Comparison of ENCODE assay signal across 8 mouse cellular contexts in the genomic region with DNA sequence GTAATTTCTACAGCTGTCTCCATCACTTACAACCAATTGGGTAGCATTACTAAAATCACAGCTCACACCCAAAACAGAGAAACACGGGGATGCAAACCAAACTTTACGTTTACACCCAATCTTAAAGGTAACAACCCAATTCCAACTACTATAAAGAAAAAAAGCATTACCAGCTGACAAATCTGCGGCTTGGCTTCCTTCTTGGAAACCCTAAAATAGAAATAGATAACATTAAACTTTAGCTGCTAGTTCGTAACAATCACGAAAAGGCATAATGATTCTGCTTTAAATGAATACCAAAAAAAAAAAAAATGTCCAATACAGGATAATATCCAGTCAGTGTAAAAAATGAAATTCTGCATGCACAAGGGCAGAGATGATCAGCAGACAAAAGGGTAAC. TPM values are rescaled to one million over a fixed set of nuclear protein-coding genes. Genes with fewer than 3 reads are reported as not detected.
DNase-seq lines count a peak whose midpoint lies in the region; ATAC-seq and TF ChIP-seq lines count a peak whose summit lies in the region.

No protein-coding gene starts in this region.

- no peaks in the 10 kb centered on the region for H3K27me3 ChIP-seq in thymus, adult 2 months (ENCODE audit: control insufficient read depth, insufficient read depth, low read length)
- peaks cover 1% of the 10 kb centered on the region; the same call in 1 of the 2 replicates for H3K27me3 ChIP-seq in liver, embryonic 12.5 days (replicated peaks)

- peak overlapping the region; percentile 86 for H3K4me2 ChIP-seq in liver, embryonic 12.5 days

- DNase-seq in gastrocnemius, adult 2 months, result no peak
- no peak for DNase-seq in gastrocnemius, postnatal 4 days (ENCODE audit: low spot score in 2 of 2)
- no peak for DNase-seq in thymus, adult 2 months
- DNase-seq in thymus, postnatal 10 days (ENCODE audit: low spot score in 2 of 2), result no peak
- no peak for DNase-seq in layer of hippocampus, adult 11-12 months (ENCODE audit: low spot score)
- DNase-seq in frontal cortex, postnatal 25 days (ENCODE audit: low spot score in 2 of 2), result no peak
- no peak for DNase-seq in cerebellum, postnatal 36 days

- peak overlapping the region; percentile 90 for H3K27ac ChIP-seq in gastrocnemius, adult 2 months
- no peak overlapping the region for H3K27ac ChIP-seq in thymus, adult 2 months (ENCODE audit: control insufficient read depth, insufficient read depth, low read length)
- no peak overlapping the region for H3K27ac ChIP-seq in liver, embryonic 12.5 days

- 10% methylated on average over 5 of the region's 5 CpGs for WGBS in thymus, adult 2 months
- 9% methylated on average over 5 of the region's 5 CpGs for WGBS in liver, embryonic 12.5 days (ENCODE audit: insufficient replicate concordance)

- H3K36me3 ChIP-seq in thymus, adult 2 months (ENCODE audit: control insufficient read depth, insufficient read depth, low read length), result peaks cover 20% of the 10 kb centered on the region
- peaks cover 36% of the 10 kb centered on the region for H3K36me3 ChIP-seq in liver, embryonic 12.5 days

- peak overlapping the region; percentile 87 for H3K4me3 ChIP-seq in gastrocnemius, adult 2 months
- H3K4me3 ChIP-seq in thymus, adult 2 months (ENCODE audit: control insufficient read depth, insufficient read depth, low read length), result peak overlapping the region; percentile 64
- peak overlapping the region; percentile 99 for H3K4me3 ChIP-seq in liver, embryonic 12.5 days

- H3K9me3 ChIP-seq in liver, embryonic 12.5 days (replicated peaks), result no peaks in the 10 kb centered on the region

- no peak for TF ChIP-seq POLR2A in thymus, adult 2 months (IDR thresholded peaks at IDR 0.05; ENCODE audit: control insufficient read depth, extremely low read depth, insufficient read depth, low read length, poor library complexity)

- ATAC-seq in liver, embryonic 12.5 days, result no peak

- no peak for TF ChIP-seq CTCF in gastrocnemius, adult 2 months (IDR thresholded peaks at IDR 0.05)
- no peak for TF ChIP-seq CTCF in thymus, adult 2 months (IDR thresholded peaks at IDR 0.05; ENCODE audit: borderline replicate concordance, control insufficient read depth, extremely low read depth, insufficient read depth, low read length, poor library complexity)

- peak overlapping the region; percentile 90 for H3K9ac ChIP-seq in liver, embryonic 12.5 days

- intact Hi-C loops in gastrocnemius, adult 2 months (cut with DNase I), result no loop called here

- peaks cover 21% of the 10 kb centered on the region for H3K4me1 ChIP-seq in thymus, adult 2 months (replicated peaks; ENCODE audit: control insufficient read depth, insufficient read depth, low read length)
- H3K4me1 ChIP-seq in liver, embryonic 12.5 days, result peaks cover 23% of the 10 kb centered on the region

RNA-seq across cellular contexts. Expression of a gene that starts 0.8 kb away (rescaled TPM):
- 10 to 100 TPM; 10.2 to 13.6 TPM for total RNA-seq in gastrocnemius, adult 2 months (2021)
- total RNA-seq in gastrocnemius, postnatal 4 days (2021), result 10 to 100 TPM; 16.6 to 18.1 TPM
- polyA plus RNA-seq in thymus, adult 2 months (2012; rRNA removed), result 67.4 and 76.9 TPM in 2 replicates
- 4.4 and 5.4 TPM in 2 replicates for polyA plus RNA-seq in liver, embryonic 12.5 days (2016; fragmentation: Nextera tagmentation; extraction: Ambion mirVana)

RNA-seq across cellular contexts. Expression of a gene that starts 23.6 kb away (rescaled TPM):
- total RNA-seq in gastrocnemius, adult 2 months (2021), result under 1 TPM; 0.33 to 0.39 TPM
- total RNA-seq in gastrocnemius, postnatal 4 days (2021), result 1 to 10 TPM; 6.4 to 6.9 TPM
- 18.6 and 26.5 TPM in 2 replicates for polyA plus RNA-seq in thymus, adult 2 months (2012; rRNA removed)
- 2.6 and 2.8 TPM in 2 replicates for polyA plus RNA-seq in liver, embryonic 12.5 days (2016; fragmentation: Nextera tagmentation; extraction: Ambion mirVana)

RNA-seq across cellular contexts. Expression of a gene that starts 38.5 kb away (rescaled TPM):
- total RNA-seq in gastrocnemius, adult 2 months (2021), result 1 to 10 TPM; 3.3 to 3.7 TPM
- 1 to 10 TPM; 6.6 to 7.2 TPM for total RNA-seq in gastrocnemius, postnatal 4 days (2021)
- 6.8 and 7.2 TPM in 2 replicates for polyA plus RNA-seq in thymus, adult 2 months (2012; rRNA removed)
- 6.9 and 7.7 TPM in 2 replicates for polyA plus RNA-seq in liver, embryonic 12.5 days (2016; fragmentation: Nextera tagmentation; extraction: Ambion mirVana)

Comparison
In these comparisons a context has a peak if more than half of its experiments do, and no peak if none do; other contexts are left out.
1. RNA of a gene that starts 23.6 kb away (total RNA-seq): 6.4 to 6.9 TPM in gastrocnemius, postnatal 4 days; 0.33 to 0.39 TPM in gastrocnemius, adult 2 months; every median in the first group is over 4 times any median in the second.
2. Peak in every context shown above with its lines, with median percentiles within 50 percentile points of each other: H3K4me3 ChIP-seq.